Comparison of ENCODE assay signal across 12 mouse cellular contexts in genomic region chr10:80559431-80559830, GRCm38 (mm10). TPM values are rescaled to one million over a fixed set of nuclear protein-coding genes. Genes with fewer than 3 reads are reported as not detected.
A peak's percentile ranks its signal among the peaks of the same experiment; 100 is the strongest.
DNase-seq lines count a peak whose midpoint lies in the region; ATAC-seq lines count a peak whose summit lies in the region.
"Had no signal": no experiment of that assay in that cellular context is flagged by ENCODE, and none has a peak within 500 bp of the region (broad histone marks: within the 10 kb centered on the region; RNA-seq: fewer than 3 reads in every experiment).

No protein-coding gene starts in this region.

- no peaks in the 10 kb centered on the region for H3K9me3 ChIP-seq in forebrain, embryonic 10.5 days
- no peaks in the 10 kb centered on the region for H3K9me3 ChIP-seq in forebrain, embryonic 14.5 days (replicated peaks; ENCODE audit: control insufficient read depth, low read length)
- H3K9me3 ChIP-seq in megakaryocyte, embryonic 14.5 days, result no peaks in the 10 kb centered on the region
- no peaks in the 10 kb centered on the region for H3K9me3 ChIP-seq in hindbrain, embryonic 16.5 days (ENCODE audit: control insufficient read depth, low read length)
- no peaks in the 10 kb centered on the region for H3K9me3 ChIP-seq in liver, embryonic 15.5 days (replicated peaks)

- no peak overlapping the region for H3K9ac ChIP-seq in forebrain, embryonic 14.5 days (ENCODE audit: low read length)
- H3K9ac ChIP-seq in hindbrain, embryonic 16.5 days (ENCODE audit: low read depth, low read length), result 0 out of 2 replicates have a peak overlapping the region, but pooled peaks have one; percentile 13
- peak overlapping the region; percentile 39; the same call in 1 of the 2 replicates for H3K9ac ChIP-seq in liver, embryonic 15.5 days

- no peak overlapping the region for H3K27ac ChIP-seq in forebrain, embryonic 10.5 days
- H3K27ac ChIP-seq in forebrain, embryonic 14.5 days (ENCODE audit: low read depth, low read length), result no peak overlapping the region
- H3K27ac ChIP-seq in hindbrain, embryonic 16.5 days (ENCODE audit: low read depth, low read length), result no peak overlapping the region
- H3K27ac ChIP-seq in liver, embryonic 15.5 days (replicated peaks), result no peak overlapping the region

- H3K4me3 ChIP-seq in forebrain, embryonic 10.5 days, result peak overlapping the region; percentile 79
- H3K4me3 ChIP-seq in forebrain, embryonic 14.5 days (ENCODE audit: low read depth, low read length), result no peak overlapping the region
- peak overlapping the region; percentile 80 for H3K4me3 ChIP-seq in megakaryocyte, embryonic 14.5 days (replicated peaks)
- H3K4me3 ChIP-seq in hindbrain, embryonic 16.5 days (ENCODE audit: low read length), result no peak overlapping the region
- peak overlapping the region; percentile 99 for H3K4me3 ChIP-seq in liver, embryonic 15.5 days (replicated peaks)

- 89% methylated on average over 7 of the region's 7 CpGs for WGBS in forebrain, embryonic 10.5 days
- WGBS in forebrain, embryonic 14.5 days, result 91% methylated on average over 7 of the region's 7 CpGs
- 93% methylated on average over 7 of the region's 7 CpGs for whole genome bisulfite sequencing in hindbrain, embryonic 16.5 days
- 82% methylated on average over 7 of the region's 7 CpGs for WGBS in liver, embryonic 15.5 days (ENCODE audit: insufficient replicate concordance)

- no peaks in the 10 kb centered on the region for H3K27me3 ChIP-seq in forebrain, embryonic 10.5 days (ENCODE audit: poor library complexity, severe bottlenecking)
- H3K27me3 ChIP-seq in forebrain, embryonic 14.5 days (replicated peaks; ENCODE audit: control insufficient read depth, insufficient read depth, low read length), result no peaks in the 10 kb centered on the region
- no peaks in the 10 kb centered on the region for H3K27me3 ChIP-seq in megakaryocyte, embryonic 14.5 days (replicated peaks)
- H3K27me3 ChIP-seq in hindbrain, embryonic 16.5 days (replicated peaks; ENCODE audit: control insufficient read depth, insufficient read depth, low read length), result no peaks in the 10 kb centered on the region
- no peaks in the 10 kb centered on the region for H3K27me3 ChIP-seq in liver, embryonic 15.5 days

- ATAC-seq in forebrain, embryonic 14.5 days, result no peak
- no peak for ATAC-seq in megakaryocyte, adult 5-6 weeks (ENCODE audit: poor library complexity, severe bottlenecking)
- no peak for ATAC-seq in hindbrain, embryonic 16.5 days
- ATAC-seq in liver, embryonic 15.5 days (ENCODE audit: insufficient read depth), result no peak

- no peak for DNase-seq in forebrain, embryonic 10.5 days (ENCODE audit: extremely low spot score, low spot score)
- DNase-seq in forebrain, embryonic 14.5 days (ENCODE audit: low spot score), result no peak
- no peak for DNase-seq in left cerebral cortex, adult 18-20 months (ENCODE audit: low spot score in 2 of 2)
- DNase-seq in embryo, embryonic 11 days, result no peak
- DNase-seq: cerebellum, postnatal 10 days had no signal

- H3K4me1 ChIP-seq in forebrain, embryonic 10.5 days, result peaks cover 51% of the 10 kb centered on the region
- peaks cover 14% of the 10 kb centered on the region for H3K4me1 ChIP-seq in forebrain, embryonic 14.5 days (ENCODE audit: control insufficient read depth, insufficient read depth, low read length)
- H3K4me1 ChIP-seq in megakaryocyte, embryonic 14.5 days, result peaks cover 64% of the 10 kb centered on the region
- peaks cover 31% of the 10 kb centered on the region for H3K4me1 ChIP-seq in hindbrain, embryonic 16.5 days (ENCODE audit: control insufficient read depth, insufficient read depth, low read depth, low read length)
- H3K4me1 ChIP-seq in liver, embryonic 15.5 days (replicated peaks), result peaks cover 62% of the 10 kb centered on the region

- H3K36me3 ChIP-seq in forebrain, embryonic 10.5 days (replicated peaks), result peaks cover 6% of the 10 kb centered on the region; the same call in 1 of the 2 replicates
- H3K36me3 ChIP-seq in forebrain, embryonic 14.5 days (ENCODE audit: control insufficient read depth, insufficient read depth, low read length), result no peaks in the 10 kb centered on the region
- H3K36me3 ChIP-seq in megakaryocyte, embryonic 14.5 days (replicated peaks; ENCODE audit: low read length), result peaks cover 23% of the 10 kb centered on the region
- H3K36me3 ChIP-seq in hindbrain, embryonic 16.5 days (ENCODE audit: control insufficient read depth, insufficient read depth, low read length), result no peaks in the 10 kb centered on the region
- H3K36me3 ChIP-seq in liver, embryonic 15.5 days (replicated peaks), result no peaks in the 10 kb centered on the region

- no peak overlapping the region for H3K4me2 ChIP-seq in forebrain, embryonic 14.5 days (ENCODE audit: low read length)
- H3K4me2 ChIP-seq in hindbrain, embryonic 16.5 days (ENCODE audit: low read length), result no peak overlapping the region
- H3K4me2 ChIP-seq in liver, embryonic 15.5 days, result peak overlapping the region; percentile 86

RNA-seq across cellular contexts. Expression of gene Rexo1, which starts 1.9 kb away (rescaled TPM):
- 32.8 and 34.8 TPM in 2 replicates for polyA plus RNA-seq in forebrain, embryonic 10.5 days (2016; fragmentation: Nextera tagmentation; extraction: Ambion mirVana)
- polyA plus RNA-seq in forebrain, embryonic 14.5 days (2014; fragmentation: Nextera tagmentation; extraction: Ambion mirVana), result 22.3 and 28.8 TPM in 2 replicates
- 81.2 and 149 TPM in 2 replicates for polyA plus RNA-seq in megakaryocyte, embryonic 14.5 days (2012; ENCODE audit: insufficient read depth, low replicate concordance)
- total RNA-seq in megakaryocyte, adult 5-6 weeks (2015), result 35.9 and 41.5 TPM in 2 replicates
- 19.4 and 19.9 TPM in 2 replicates for total RNA-seq in megakaryocyte, adult 5-6 weeks (2017)
- polyA plus RNA-seq in hindbrain, embryonic 16.5 days (2015; fragmentation: Nextera tagmentation; extraction: Ambion mirVana), result 25.8 and 26.5 TPM in 2 replicates
- polyA plus RNA-seq in liver, embryonic 15.5 days (2015; fragmentation: Nextera tagmentation; extraction: Ambion mirVana), result 12.8 and 15.6 TPM in 2 replicates
- 10 to 100 TPM; 41.4 to 42.3 TPM for total RNA-seq in left cerebral cortex, adult 18-20 months (2021)

RNA-seq across cellular contexts. Expression of gene Klf16, which starts 17.7 kb away (rescaled TPM):
- 7.4 and 7.5 TPM in 2 replicates for polyA plus RNA-seq in forebrain, embryonic 10.5 days (2016; fragmentation: Nextera tagmentation; extraction: Ambion mirVana)
- 6.2 and 6.6 TPM in 2 replicates for polyA plus RNA-seq in forebrain, embryonic 14.5 days (2014; fragmentation: Nextera tagmentation; extraction: Ambion mirVana)
- polyA plus RNA-seq in megakaryocyte, embryonic 14.5 days (2012; ENCODE audit: insufficient read depth, low replicate concordance), result 35.6 and 98.1 TPM in 2 replicates
- 2.6 and 3.3 TPM in 2 replicates for total RNA-seq in megakaryocyte, adult 5-6 weeks (2015)
- 3.9 and 5.3 TPM in 2 replicates for total RNA-seq in megakaryocyte, adult 5-6 weeks (2017)
- 5.1 and 5.8 TPM in 2 replicates for polyA plus RNA-seq in hindbrain, embryonic 16.5 days (2015; fragmentation: Nextera tagmentation; extraction: Ambion mirVana)
- polyA plus RNA-seq in liver, embryonic 15.5 days (2015; fragmentation: Nextera tagmentation; extraction: Ambion mirVana), result 11.7 and 12.1 TPM in 2 replicates
- total RNA-seq in left cerebral cortex, adult 18-20 months (2021), result 10 to 100 TPM; 54.8 to 68.7 TPM

RNA-seq across cellular contexts. Expression of gene Atp8b3, which starts 20.5 kb away (rescaled TPM):
- polyA plus RNA-seq in forebrain, embryonic 10.5 days (2016; fragmentation: Nextera tagmentation; extraction: Ambion mirVana), result 0.51 and 0.71 TPM in 2 replicates
- polyA plus RNA-seq in forebrain, embryonic 14.5 days (2014; fragmentation: Nextera tagmentation; extraction: Ambion mirVana), result 0.30 and 0.33 TPM in 2 replicates
- polyA plus RNA-seq in megakaryocyte, embryonic 14.5 days (2012; ENCODE audit: insufficient read depth, low replicate concordance), result 0.49 TPM in 1 of 2 replicates, not detected in the other
- not detected in 2 replicates for total RNA-seq in megakaryocyte, adult 5-6 weeks (2015)
- not detected in 2 replicates for total RNA-seq in megakaryocyte, adult 5-6 weeks (2017)
- polyA plus RNA-seq in hindbrain, embryonic 16.5 days (2015; fragmentation: Nextera tagmentation; extraction: Ambion mirVana), result 1.5 and 1.6 TPM in 2 replicates
- 0.02 TPM in 1 of 2 replicates, not detected in the other for polyA plus RNA-seq in liver, embryonic 15.5 days (2015; fragmentation: Nextera tagmentation; extraction: Ambion mirVana)
- under 1 TPM; 0.12 to 0.21 TPM for total RNA-seq in left cerebral cortex, adult 18-20 months (2021)
- polyA plus RNA-seq: heart, postnatal 0 days; small intestine, adult 2 months; urinary bladder, adult 2 months had no signal

RNA-seq across cellular contexts. Expression of gene Abhd17a, which starts 30.7 kb away (rescaled TPM):
- polyA plus RNA-seq in forebrain, embryonic 10.5 days (2016; fragmentation: Nextera tagmentation; extraction: Ambion mirVana), result 71.8 and 75.5 TPM in 2 replicates
- 118 and 126 TPM in 2 replicates for polyA plus RNA-seq in forebrain, embryonic 14.5 days (2014; fragmentation: Nextera tagmentation; extraction: Ambion mirVana)
- polyA plus RNA-seq in megakaryocyte, embryonic 14.5 days (2012; ENCODE audit: insufficient read depth, low replicate concordance), result 581 and 2,064 TPM in 2 replicates
- 64.8 and 82.1 TPM in 2 replicates for total RNA-seq in megakaryocyte, adult 5-6 weeks (2015)
- 21.7 and 31.6 TPM in 2 replicates for total RNA-seq in megakaryocyte, adult 5-6 weeks (2017)
- polyA plus RNA-seq in hindbrain, embryonic 16.5 days (2015; fragmentation: Nextera tagmentation; extraction: Ambion mirVana), result 127 and 130 TPM in 2 replicates
- polyA plus RNA-seq in liver, embryonic 15.5 days (2015; fragmentation: Nextera tagmentation; extraction: Ambion mirVana), result 50.8 and 62.8 TPM in 2 replicates
- 100 to 1,000 TPM; 179 to 185 TPM for total RNA-seq in left cerebral cortex, adult 18-20 months (2021)

RNA-seq across cellular contexts. Expression of gene Scamp4, which starts 43.2 kb away (rescaled TPM):
- polyA plus RNA-seq in forebrain, embryonic 10.5 days (2016; fragmentation: Nextera tagmentation; extraction: Ambion mirVana), result 91.5 and 93.0 TPM in 2 replicates
- polyA plus RNA-seq in forebrain, embryonic 14.5 days (2014; fragmentation: Nextera tagmentation; extraction: Ambion mirVana), result 57.7 and 61.9 TPM in 2 replicates
- 19.2 and 31.4 TPM in 2 replicates for polyA plus RNA-seq in megakaryocyte, embryonic 14.5 days (2012; ENCODE audit: insufficient read depth, low replicate concordance)
- 16.9 and 22.3 TPM in 2 replicates for total RNA-seq in megakaryocyte, adult 5-6 weeks (2015)
- 4.8 and 11.4 TPM in 2 replicates for total RNA-seq in megakaryocyte, adult 5-6 weeks (2017)
- 73.6 and 80.8 TPM in 2 replicates for polyA plus RNA-seq in hindbrain, embryonic 16.5 days (2015; fragmentation: Nextera tagmentation; extraction: Ambion mirVana)
- 41.9 and 45.3 TPM in 2 replicates for polyA plus RNA-seq in liver, embryonic 15.5 days (2015; fragmentation: Nextera tagmentation; extraction: Ambion mirVana)
- total RNA-seq in left cerebral cortex, adult 18-20 months (2021), result 10 to 100 TPM; 49.1 to 50.5 TPM

Comparison
In these comparisons a context has a peak if more than half of its experiments do, and no peak if none do; other contexts are left out.
1. H3K4me3 ChIP-seq: peak in forebrain, embryonic 10.5 days (single experiment), megakaryocyte, embryonic 14.5 days (single experiment) and liver, embryonic 15.5 days (single experiment); none in forebrain, embryonic 14.5 days (single experiment) and hindbrain, embryonic 16.5 days (single experiment).